Mouse (Mus musculus) midbrain, postnatal 0 days (tissue): ENCODE results near the gene Itgb2. TPM values are rescaled to one million over a fixed set of nuclear protein-coding genes. Genes with fewer than 3 reads are reported as not detected.

Experiments used
- ATAC-seq: fragments of 200-750 bp; cut with Nextera tagmentation; 2 replicates; pipeline ENCODE4 v1.8.0; 2017; ENCODE audit warnings: moderate number of reproducible peaks, mild to moderate bottlenecking, moderate TSS enrichment, moderate library complexity; ENCODE audit not compliant: low FRiP score
- DNase-seq: peaks from one replicate; pipeline ENCODE4 v3.0.0-alpha.2; 2015; ENCODE audit warnings: low spot score
- H3K27ac ChIP-seq: fragments of 300-500 bp; sonication (generic); 2 replicates; pipeline ENCODE4 v1.5.1; 2014; ENCODE audit warnings: low read depth, mild to moderate bottlenecking, low read length, mixed read lengths
- H3K27me3 ChIP-seq: fragments of 300-500 bp; sonication (generic); 2 replicates; pipeline ENCODE4 v1.6.1; 2014; ENCODE audit warnings: low read length, control low read depth, mixed read lengths; ENCODE audit not compliant: insufficient read depth
- H3K36me3 ChIP-seq: fragments of 300-500 bp; sonication (generic); 2 replicates; pipeline ENCODE4 v1.6.1; 2014; ENCODE audit warnings: low read length, control low read depth, mixed read lengths; ENCODE audit not compliant: insufficient read depth
- H3K4me1 ChIP-seq: fragments of 300-500 bp; sonication (generic); 2 replicates; pipeline ENCODE4 v1.6.1; 2014; ENCODE audit warnings: mild to moderate bottlenecking, control low read depth, antibody characterized with exemption, low read length, mixed read lengths; ENCODE audit not compliant: insufficient read depth
- H3K4me2 ChIP-seq: fragments of 300-500 bp; sonication (generic); 2 replicates; pipeline ENCODE4 v1.6.1; 2014; ENCODE audit warnings: low read depth, mild to moderate bottlenecking, low read length, mixed read lengths; ENCODE audit not compliant: poor library complexity, severe bottlenecking
- H3K4me3 ChIP-seq: fragments of 300-500 bp; sonication (generic); 2 replicates; pipeline ENCODE4 v1.5.1; 2014; ENCODE audit warnings: low read depth, mild to moderate bottlenecking, low read length, moderate library complexity
- H3K9ac ChIP-seq: fragments of 300-500 bp; sonication (generic); replicated peaks from 2 replicates; pipeline ENCODE4 v1.6.1; 2014; ENCODE audit warnings: mild to moderate bottlenecking, low read length, moderate library complexity, mixed read lengths; ENCODE audit not compliant: poor library complexity, severe bottlenecking
- H3K9me3 ChIP-seq: fragments of 300-500 bp; sonication (generic); 2 replicates; pipeline ENCODE4 v1.6.1; 2016; ENCODE audit warnings: low read length, control low read depth
- CTCF ChIP-seq: IDR thresholded peaks from 2 replicates; pipeline ENCODE4 v1.5.1; 2016; ENCODE audit warnings: antibody characterized with exemption, mild to moderate bottlenecking
- WGBS: fragments of 180-500 bp; shearing (Covaris S2); extraction: QIAGEN DNeasy Blood & Tissue Kit; methylation state at CpG from one replicate; pipeline ENCODE4 v1.1.7; 2014; 5-methylcytosine and 5-hydroxymethylcytosine counted together
- polyA plus RNA-seq: library from polyadenylated mRNA; unstranded; fragments of >200 nt; fragmentation: Nextera tagmentation; extraction: Ambion mirVana; gene quantifications from 2 replicates; pipeline ENCODE4 v1.2.1, GENCODE M21; 2015
- total RNA-seq: library from RNA; depleted of rRNA; stranded (reverse); fragments of >200 nt; gene quantifications from 2 replicates; pipeline ENCODE4 v1.2.3, GENCODE M21; 2014

The Itgb2 gene
- total and polyA plus RNA-seq, 2 experiments from 2014 or later = 0.55 to 1.2 TPM

- H3K9ac ChIP-seq = no peak overlapping the region
- peaks cover 36% of the 10 kb centered on the region for H3K36me3 ChIP-seq
- WGBS = 90% methylated on average over 5 of the region's 5 CpGs
- H3K27ac ChIP-seq = no peak overlapping the region
- peak; percentile 61 for DNase-seq
- H3K9me3 ChIP-seq = no peaks in the 10 kb centered on the region
- H3K4me3 ChIP-seq = no peak overlapping the region
- no peak for TF ChIP-seq CTCF
- H3K4me2 ChIP-seq = no peak overlapping the region
- no peak for ATAC-seq
- no peaks in the 10 kb centered on the region for H3K27me3 ChIP-seq
- H3K4me1 ChIP-seq = no peaks in the 10 kb centered on the region
Observed at GRCm38 (mm10) chr10:77506526-77506925, 23.5 kb upstream of the Itgb2 start.

GRCm38 (mm10) chr10:77506961-77507577 is 23.0 kb upstream of the Itgb2 start:
- DNase-seq = peak; percentile 65
- 90% methylated on average over 13 of the region's 13 CpGs for WGBS

GRCm38 (mm10) chr10:77507779-77508178 is 22.3 kb upstream of the Itgb2 start:
- H3K36me3 ChIP-seq = peaks cover 39% of the 10 kb centered on the region
- H3K4me2 ChIP-seq = no peak overlapping the region
- TF ChIP-seq CTCF = no peak
- no peaks in the 10 kb centered on the region for H3K9me3 ChIP-seq
- ATAC-seq = no peak
- no peak overlapping the region for H3K27ac ChIP-seq
- 94% methylated on average over 4 of the region's 4 CpGs for whole genome bisulfite sequencing
- no peaks in the 10 kb centered on the region for H3K27me3 ChIP-seq
- H3K9ac ChIP-seq = no peak overlapping the region
- no peaks in the 10 kb centered on the region for H3K4me1 ChIP-seq
- no peak overlapping the region for H3K4me3 ChIP-seq
- DNase-seq = no peak

More at GRCm38 (mm10) chr10:77506961-77507577, 23.0 kb upstream of the Itgb2 start:
- TF ChIP-seq CTCF = no peak
- Histone ChIP-seq H3K36me3 (peaks cover 39% of the 10 kb centered on the region), H3K4me3 (no peak overlapping the region), H3K9ac (no peak overlapping the region), H3K4me2 (no peak overlapping the region), H3K9me3 (no peaks in the 10 kb centered on the region), H3K4me1 (no peaks in the 10 kb centered on the region), H3K27me3 (no peaks in the 10 kb centered on the region), H3K27ac (no peak overlapping the region)
- no peak; the same call in 1 of the 2 replicates for ATAC-seq

DNA sequence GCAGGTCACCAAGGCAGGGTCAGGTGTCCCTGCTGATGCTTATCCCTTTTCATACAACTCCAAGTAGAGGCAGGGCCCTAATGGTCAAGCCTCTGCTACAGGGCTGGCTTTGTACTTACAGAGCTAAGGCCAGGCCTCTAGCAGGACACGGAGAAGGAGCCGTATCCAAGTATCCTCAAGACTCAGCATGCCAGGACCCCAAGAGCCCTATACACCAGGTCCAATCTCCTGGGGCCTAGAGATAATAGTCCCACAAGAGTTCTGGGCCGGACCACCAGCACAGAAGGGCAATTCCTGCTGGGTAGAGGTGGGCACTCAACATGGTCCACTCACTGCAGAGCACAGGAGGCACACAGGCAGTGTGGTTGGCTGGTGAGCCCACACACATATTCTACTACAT is 21.3 kb upstream of the Itgb2 start:
- no peaks in the 10 kb centered on the region for H3K9me3 ChIP-seq
- no peak overlapping the region for H3K4me2 ChIP-seq
- WGBS = 96% methylated on average over 3 of the region's 3 CpGs
- H3K4me3 ChIP-seq = no peak overlapping the region
- ATAC-seq (no peak), DNase-seq (no peak)
- no peaks in the 10 kb centered on the region for H3K4me1 ChIP-seq
- H3K27me3 ChIP-seq = no peaks in the 10 kb centered on the region
- no peak overlapping the region for H3K27ac ChIP-seq
- TF ChIP-seq CTCF = no peak
- peaks cover 34% of the 10 kb centered on the region for H3K36me3 ChIP-seq
- no peak overlapping the region for H3K9ac ChIP-seq

DNA sequence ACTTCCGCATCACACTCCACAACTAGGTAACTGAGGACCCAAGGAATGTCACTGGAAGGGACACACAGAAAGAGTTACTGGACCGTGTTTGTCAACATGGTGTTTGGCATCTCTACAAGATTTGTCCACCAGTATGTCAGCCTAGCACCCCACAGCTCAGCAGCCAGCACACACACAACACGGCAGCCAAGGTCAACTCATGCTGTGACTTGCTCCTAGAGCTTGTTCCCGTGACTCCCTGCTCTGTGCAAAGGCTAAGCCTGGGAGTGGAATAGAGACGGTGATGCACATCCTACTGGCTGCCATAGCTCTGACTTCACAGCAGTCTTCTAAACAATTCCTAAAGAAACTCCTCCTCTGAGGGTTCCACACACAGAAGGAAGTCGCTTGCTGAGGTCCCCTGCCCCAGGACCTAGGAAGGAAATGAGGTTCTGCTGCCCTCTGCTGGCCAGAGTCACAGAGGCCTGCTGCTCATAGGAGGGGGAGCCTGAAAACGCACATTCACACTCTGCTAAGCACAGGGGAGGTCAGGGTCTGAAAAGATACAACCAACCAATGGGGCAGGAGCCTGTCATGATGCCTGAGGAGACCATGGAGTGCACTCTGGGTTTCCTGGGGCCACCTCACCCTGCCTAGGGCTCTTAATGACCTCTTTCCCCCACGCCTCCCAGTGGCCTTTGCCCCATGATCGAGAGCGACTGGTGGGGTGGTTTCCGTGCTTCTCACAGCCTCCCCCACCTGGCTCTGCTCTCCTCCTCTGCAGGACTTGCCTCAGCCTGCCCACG is 20.5 kb upstream of the Itgb2 start:
- no peak overlapping the region for H3K4me3 ChIP-seq
- no peak overlapping the region for H3K4me2 ChIP-seq
- no peak overlapping the region for H3K9ac ChIP-seq
- DNase-seq = peak; percentile 92
- no peaks in the 10 kb centered on the region for H3K27me3 ChIP-seq
- peak; percentile 83 for ATAC-seq
- peaks cover 2% of the 10 kb centered on the region; the same call in 1 of the 2 replicates for H3K4me1 ChIP-seq
- 37% methylated on average over 12 of the region's 12 CpGs for WGBS
- H3K9me3 ChIP-seq = no peaks in the 10 kb centered on the region
- peak; percentile 98 for TF ChIP-seq CTCF
- no peak overlapping the region for H3K27ac ChIP-seq
- peaks cover 36% of the 10 kb centered on the region for H3K36me3 ChIP-seq
